Mouse (Mus musculus): ENCODE data around the gene Zfp934. TPM values are rescaled to one million over a fixed set of nuclear protein-coding genes. Genes with fewer than 3 reads are reported as not detected.

Zfp934 gene
- polyA plus RNA-seq, 1 experiment from 2014 or later = 10.5 TPM

Small RNA genes within 50 kb of the gene (microRNA-seq; reads per million reads assigned to microRNA genes)
- gene Gm22256 = not detected

Other genes with a start within 250 kb of the Zfp934 start
- 2.0 and 2.4 TPM in 2 replicates for gene Gm3604, start 188.0 kb downstream of the Zfp934 start, polyA plus RNA-seq (2015; fragmentation: Nextera tagmentation; extraction: Ambion mirVana)
- 16.7 and 16.8 TPM in 2 replicates for gene Gm49359, start 104.4 kb downstream of the Zfp934 start, polyA plus RNA-seq (2015; fragmentation: Nextera tagmentation; extraction: Ambion mirVana)
- 0.28 TPM in 1 of 2 replicates, not detected in the other for gene Zfp935, start 12.7 kb downstream of the Zfp934 start, polyA plus RNA-seq (2015; fragmentation: Nextera tagmentation; extraction: Ambion mirVana)
- 7.9 and 9.2 TPM in 2 replicates for gene 6720489N17Rik, start 53.0 kb upstream of the Zfp934 start, polyA plus RNA-seq (2015; fragmentation: Nextera tagmentation; extraction: Ambion mirVana)
- gene Platr25, start 189.5 kb upstream of the Zfp934 start, polyA plus RNA-seq (2015; fragmentation: Nextera tagmentation; extraction: Ambion mirVana) = 35.2 and 36.6 TPM in 2 replicates
- gene Gm5141, start 214.6 kb upstream of the Zfp934 start, polyA plus RNA-seq (2015; fragmentation: Nextera tagmentation; extraction: Ambion mirVana) = 10.2 and 11.5 TPM in 2 replicates

Measured in midbrain, embryonic 15.5 days (tissue).